Mouse (Mus musculus) adrenal gland, adult 8-10 months (tissue): ENCODE results near the gene Lrrc1. TPM values are rescaled to one million over a fixed set of nuclear protein-coding genes. Genes with fewer than 3 reads are reported as not detected.

Experiments
- DNase-seq: peaks from one replicate; pipeline ENCODE4 v3.0.0; 2022
- total RNA-seq, 4 experiments: library from RNA; stranded (reverse); gene quantifications; 2 replicates each; pipeline ENCODE4 v1.2.4; 2022

The Lrrc1 gene
- total RNA-seq, 4 experiments from 2014 or later, result 9.1 to 20.4 (median 14.8) TPM

- DNase-seq, result no peak
Observed at GRCm38 (mm10) chr9:77543351-77544321, 1.0 kb downstream of the Lrrc1 start.

GRCm38 (mm10) chr9:77541556-77541955 is 3.1 kb downstream of the Lrrc1 start:
- DNase-seq, result no peak

GRCm38 (mm10) chr9:77539232-77539631 is 5.4 kb downstream of the Lrrc1 start:
- no peak for DNase-seq

GRCm38 (mm10) chr9:77537357-77537756 is 7.3 kb downstream of the Lrrc1 start:
- no peak for DNase-seq

DNA sequence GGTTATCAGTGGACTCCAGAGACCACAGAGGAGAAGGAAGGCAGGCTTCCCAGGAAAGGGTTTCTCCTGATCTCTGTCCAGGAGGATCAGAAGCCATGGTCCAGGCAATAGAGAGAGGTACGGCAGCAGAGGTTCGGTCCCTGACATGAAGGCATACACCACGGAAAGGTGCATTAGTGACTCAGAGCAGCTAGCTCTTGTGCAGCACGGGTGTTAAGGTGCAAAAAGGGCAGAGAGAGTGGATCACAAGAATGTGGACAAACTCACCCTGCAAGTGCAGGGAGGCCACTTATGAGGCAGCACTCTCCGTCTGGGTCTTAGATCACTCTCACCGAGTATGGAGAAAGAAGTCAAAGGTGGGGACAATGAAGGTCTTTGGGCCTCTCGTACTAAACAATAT is 7.8 kb downstream of the Lrrc1 start:
- no peak for DNase-seq

DNA sequence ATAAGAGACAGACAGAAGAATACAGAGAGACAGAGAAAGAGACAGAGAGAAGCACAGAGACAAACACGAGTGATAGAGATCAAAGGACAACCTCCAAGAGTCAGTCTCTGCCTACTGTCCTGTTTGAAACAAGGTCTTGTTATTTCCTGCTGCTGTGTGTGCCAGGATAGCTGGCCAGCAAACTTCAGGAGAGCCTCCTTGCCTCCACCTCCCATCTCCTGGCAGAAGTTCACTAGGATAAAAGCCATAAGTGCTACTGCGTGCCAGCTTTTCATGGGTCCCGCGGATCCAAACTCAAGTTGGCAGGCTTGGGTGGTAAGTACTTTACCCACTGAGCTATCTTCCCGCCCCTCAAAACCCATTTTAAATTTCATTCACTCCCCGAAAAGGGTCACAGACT is 8.4 kb downstream of the Lrrc1 start:
- no peak for DNase-seq

DNA sequence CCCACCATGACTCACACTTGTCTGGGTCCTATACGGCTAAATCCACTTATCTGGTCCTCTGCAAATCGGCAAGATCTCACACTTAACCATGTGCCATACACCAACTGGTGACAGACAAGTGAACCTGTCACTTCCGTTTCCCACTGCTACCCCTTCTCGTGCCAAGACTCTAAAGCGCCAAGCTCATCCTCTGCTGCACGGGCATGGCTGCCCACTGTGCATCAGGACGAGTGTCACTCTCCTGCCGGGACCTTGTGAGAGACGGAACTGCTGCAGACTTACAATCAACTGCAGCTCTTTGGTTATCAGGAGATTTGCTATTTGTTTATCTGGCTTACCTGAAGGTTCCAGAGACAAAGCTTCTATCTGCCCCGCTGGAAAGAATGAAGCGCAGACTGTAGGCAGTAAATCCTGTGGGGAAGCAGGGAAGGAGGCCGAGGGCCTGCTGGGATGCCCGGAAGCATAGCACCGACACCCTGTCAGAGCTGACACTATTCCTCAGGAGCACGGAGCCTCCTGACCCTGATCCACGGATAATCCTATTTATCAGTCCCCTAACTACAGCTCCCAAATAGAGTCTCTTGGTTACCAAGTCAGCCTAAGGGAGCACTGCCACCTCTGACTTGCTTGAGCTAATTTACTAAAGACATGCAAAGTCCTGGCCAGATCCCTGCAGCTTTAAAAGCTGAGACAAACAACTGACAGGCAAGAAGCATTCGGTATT is 9.5 kb downstream of the Lrrc1 start:
- no peak for DNase-seq

GRCm38 (mm10) chr9:77528379-77529041 is 16.2 kb downstream of the Lrrc1 start:
- no peak for DNase-seq

DNA sequence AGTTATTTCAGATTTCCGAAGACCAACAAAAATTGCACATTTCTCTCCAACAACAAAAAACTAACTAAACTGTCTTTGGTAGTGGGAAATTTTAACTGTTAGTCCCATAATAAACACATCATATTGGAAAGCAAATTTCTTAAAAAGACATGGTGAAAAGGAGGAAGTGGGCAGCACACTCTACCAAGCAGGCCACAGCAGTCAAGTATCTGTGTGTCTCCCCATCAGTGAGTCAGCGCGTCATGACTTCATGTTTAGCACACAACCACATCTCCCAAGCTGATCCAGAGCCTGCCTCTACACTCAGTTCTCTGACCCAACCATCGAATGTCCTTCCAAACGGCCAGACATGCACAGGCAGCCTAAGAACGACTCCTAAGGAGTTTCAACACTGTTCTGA is 17.5 kb downstream of the Lrrc1 start:
- DNase-seq, result no peak

DNA sequence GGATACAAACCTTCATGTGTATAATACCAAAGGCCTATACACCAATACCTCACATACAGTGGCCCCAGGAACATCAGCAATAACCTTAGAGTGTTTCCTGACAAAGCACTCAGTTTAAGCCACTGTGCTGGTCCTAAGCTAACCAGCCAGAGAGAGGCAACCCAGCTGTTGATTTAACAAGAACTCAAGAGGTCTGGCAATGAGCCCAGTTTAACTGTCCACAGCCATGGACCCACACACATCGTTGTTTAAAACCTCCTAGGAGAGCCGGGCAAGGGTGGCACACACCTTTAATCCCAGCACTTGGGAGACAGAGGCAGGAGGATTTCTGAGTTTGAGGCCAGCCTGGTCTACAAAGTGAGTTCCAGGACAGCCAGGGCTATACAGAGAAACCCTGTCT is 18.0 kb downstream of the Lrrc1 start:
- no peak for DNase-seq

DNA sequence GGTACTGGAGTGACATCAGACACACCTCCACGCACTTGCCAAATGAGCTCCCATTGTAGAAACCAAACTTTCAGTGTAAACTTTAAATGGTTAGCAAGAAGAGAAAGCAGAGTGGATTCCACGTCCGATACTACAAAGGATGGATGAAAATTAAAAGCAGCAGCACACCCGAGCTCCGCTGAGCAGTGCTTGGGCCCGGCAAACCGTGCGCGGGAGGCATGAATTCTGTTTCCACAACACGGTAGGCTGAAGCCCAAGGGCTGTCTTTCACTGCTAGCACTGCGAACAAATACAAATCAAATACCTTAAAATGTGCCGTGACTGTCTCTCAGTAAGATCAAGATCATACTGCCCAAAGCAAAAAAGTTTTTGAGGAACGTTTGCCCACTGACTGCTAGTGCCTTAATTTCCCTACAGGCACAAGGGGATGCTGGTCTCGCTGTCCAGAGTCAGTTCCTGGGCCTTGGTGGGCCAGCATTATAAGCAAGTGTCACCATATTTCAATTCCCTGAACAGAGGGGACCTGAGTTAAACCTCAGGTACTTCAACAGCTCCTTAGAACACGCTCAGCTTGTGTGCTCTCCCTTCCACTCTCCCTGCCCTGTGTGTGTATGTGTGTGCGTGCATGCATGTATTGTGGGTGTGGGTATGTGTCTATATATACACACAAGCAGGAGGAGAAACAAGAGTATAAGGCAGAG is 18.9 kb downstream of the Lrrc1 start:
- no peak for DNase-seq

DNA sequence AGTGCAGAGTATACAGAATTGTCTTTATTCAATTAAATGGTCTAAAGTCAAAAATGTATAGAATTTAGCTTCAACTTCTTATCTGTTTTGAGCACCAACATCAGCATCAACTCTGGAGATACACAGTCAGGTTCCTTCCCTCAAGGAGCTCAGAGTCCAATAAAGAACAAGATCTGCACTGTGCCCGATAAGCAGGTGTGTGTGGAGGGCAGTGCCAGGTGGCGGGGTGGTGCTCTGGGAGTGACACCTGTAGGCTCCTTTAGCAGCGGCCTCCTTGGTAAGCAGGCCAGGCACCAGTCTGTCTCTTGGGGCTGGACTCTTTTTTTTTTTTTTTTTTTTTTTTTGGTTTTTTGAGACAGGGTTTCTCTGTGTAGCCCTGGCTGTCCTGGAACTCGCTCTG is 20.9 kb downstream of the Lrrc1 start:
- no peak for DNase-seq

DNA sequence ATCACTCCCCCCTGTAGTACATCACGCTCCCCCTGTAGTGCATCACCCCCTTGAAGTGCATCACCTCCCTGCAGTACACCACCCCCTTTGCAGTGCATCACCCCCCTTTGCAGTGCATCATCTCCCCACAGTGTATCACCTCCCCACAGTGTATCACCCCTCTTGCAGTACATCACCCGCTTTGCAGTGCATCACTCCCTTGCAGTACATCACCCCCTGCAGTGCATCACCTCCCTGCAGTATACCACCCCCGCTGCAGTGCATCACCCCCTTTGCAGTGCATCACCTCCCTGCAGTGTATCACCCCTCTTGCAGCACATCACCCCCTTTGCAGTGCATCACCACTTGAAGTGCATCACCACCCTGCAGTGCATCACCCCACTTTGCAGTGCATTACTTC is 22.2 kb downstream of the Lrrc1 start:
- no peak for DNase-seq

- no peak for DNase-seq
Observed at GRCm38 (mm10) chr9:77519198-77519597, 25.5 kb downstream of the Lrrc1 start.

DNA sequence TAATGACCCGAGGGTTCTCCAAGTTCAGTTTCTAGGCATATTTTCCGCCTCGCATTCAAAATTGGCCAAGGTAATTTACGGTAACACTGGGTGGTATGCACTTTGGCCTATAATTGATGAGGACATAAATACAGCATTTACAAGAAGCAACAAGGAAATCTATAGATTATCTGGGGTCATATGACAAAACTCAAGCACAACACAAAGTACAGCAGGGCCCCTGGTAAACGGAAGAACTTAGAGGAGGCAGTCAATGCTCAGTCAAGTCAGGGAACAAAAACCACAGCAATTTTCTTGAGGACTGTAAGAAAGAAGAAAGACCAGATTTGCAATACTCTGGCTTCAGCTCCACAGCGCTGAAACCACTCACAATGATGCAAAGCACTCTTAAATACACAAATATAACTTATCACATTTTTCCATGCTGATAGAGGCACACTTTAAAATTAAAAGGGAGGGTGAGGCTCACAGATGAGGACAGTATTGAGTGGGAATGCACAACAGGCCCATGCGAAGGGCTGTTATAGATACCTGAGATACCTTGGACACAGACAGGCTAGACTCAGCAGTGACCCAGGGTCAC is 27.8 kb downstream of the Lrrc1 start:
- no peak for DNase-seq

GRCm38 (mm10) chr9:77513892-77514291 is 30.8 kb downstream of the Lrrc1 start:
- no peak for DNase-seq

DNA sequence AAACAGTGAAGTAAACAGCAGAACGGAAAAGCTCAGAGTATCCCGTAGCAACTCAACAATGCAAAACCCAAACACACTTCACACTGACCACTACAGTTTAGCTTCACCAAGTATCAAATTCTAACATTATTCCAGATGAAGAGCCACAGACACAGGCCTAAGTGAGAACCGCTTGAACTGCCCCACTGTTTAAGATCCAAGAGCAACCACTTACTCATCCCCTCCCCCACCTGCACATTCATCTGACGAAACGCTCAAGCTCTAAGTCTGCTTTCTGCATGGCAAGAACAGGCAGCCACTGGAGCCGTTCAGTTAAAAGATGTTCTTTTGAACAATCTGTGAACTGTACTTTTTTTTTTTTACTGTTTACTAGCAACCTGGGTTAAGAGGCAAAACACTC is 32.5 kb downstream of the Lrrc1 start:
- no peak for DNase-seq

DNA sequence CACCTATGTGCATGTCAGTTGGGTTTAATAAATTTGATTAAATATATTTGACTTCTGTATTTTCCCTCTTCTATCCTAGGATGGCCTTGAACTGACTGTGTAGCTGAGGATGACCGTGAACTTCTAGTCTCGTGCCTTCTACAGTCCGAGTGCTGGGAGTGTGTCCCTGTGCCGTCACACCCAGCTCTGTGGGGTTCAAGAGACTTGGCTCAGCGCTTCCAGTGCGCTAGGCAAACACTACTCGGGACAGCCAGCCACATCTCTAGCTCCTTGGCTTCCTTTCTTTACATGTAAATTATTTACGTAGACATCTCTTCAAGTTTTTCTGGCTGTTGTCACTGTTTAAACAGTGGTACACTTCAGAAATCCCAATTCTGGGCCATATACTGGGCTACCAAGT is 34.1 kb downstream of the Lrrc1 start:
- no peak for DNase-seq

DNA sequence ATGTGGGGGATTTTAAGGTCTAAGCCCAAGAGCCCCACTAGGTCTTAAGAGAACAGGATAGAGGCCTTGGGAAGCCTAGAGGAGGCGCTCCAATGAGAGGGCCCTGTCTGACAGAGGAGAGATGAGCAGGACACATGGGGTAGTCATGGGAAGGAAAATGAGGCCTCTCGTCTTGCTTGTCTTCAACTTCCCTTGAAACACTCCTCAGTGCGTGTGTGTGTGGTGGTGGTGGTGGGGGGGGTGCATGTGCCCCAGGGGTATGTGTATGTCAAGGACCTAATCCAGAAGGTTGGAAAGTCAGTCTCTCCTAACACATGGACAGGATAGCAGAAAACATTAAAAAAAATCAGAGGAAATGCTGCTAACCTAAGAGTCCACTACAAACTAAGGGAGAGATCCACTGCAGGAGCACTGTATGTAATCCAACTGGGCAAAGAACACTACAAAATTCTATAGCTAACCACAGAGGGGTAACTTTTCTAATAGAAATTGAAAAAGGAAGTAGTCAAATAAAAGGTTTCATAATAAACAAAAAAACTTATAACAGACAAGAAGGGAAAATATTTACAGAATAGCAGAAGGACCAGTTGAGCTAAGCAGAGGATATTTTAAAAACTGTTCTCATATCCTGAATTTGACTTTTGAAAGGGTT is 36.8 kb downstream of the Lrrc1 start:
- no peak for DNase-seq

GRCm38 (mm10) chr9:77502548-77503438 is 41.9 kb downstream of the Lrrc1 start:
- peak; percentile 19 for DNase-seq

DNA sequence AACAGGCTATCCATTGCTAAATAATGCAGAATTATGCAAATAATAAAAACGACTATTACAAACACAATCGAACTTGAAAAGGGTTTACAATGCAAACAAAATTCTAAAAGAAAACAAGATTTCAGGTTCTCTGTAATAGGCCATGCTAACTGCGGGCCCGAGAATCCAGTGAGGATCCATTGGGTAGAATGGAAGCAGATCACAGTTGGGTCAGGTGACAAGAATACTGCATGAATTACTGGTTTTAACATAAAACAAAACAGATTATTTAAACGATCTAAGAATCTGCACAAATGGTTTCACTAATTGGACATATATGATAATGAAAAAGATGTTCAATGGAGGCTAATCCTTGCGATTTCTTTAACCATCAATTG is 42.5 kb downstream of the Lrrc1 start:
- DNase-seq, result no peak
